Mouse (Mus musculus) left cerebral cortex, postnatal 14 days (tissue): ENCODE results near the gene Ada. TPM values are rescaled to one million over a fixed set of nuclear protein-coding genes. Genes with fewer than 3 reads are reported as not detected.
A peak's percentile ranks its signal among the peaks of the same experiment; 100 is the strongest.

Experiments
- DNase-seq, 2 experiments: peaks; one replicate each; pipeline ENCODE4 v3.0.0; 2021 to 2022; ENCODE audit warnings: low spot score in 2 of 2, mixed read lengths in 1 of 2
- intact Hi-C: fragments of 180-260 bp; cut with DNase I; formaldehyde crosslinking; loops from one replicate; pipeline ENCODE4 v1.15.1; 2025
- long read RNA-seq, 2 experiments: library from polyadenylated mRNA; stranded (forward); transcript quantifications; one replicate each; pipeline ENCODE4 v2.0.0; 2021
- total RNA-seq, 2 experiments: library from RNA; stranded (reverse); gene quantifications; 2 replicates each; pipeline ENCODE4 v1.2.3; 2021

Ada gene
- 1 to 10 TPM in 1 of 2 experiments, under 1 TPM in 1; 0.94 to 2.0 TPM for total RNA-seq
- long read RNA-seq, experiment 1, partial matches to known transcripts: 0 of 2 reads
- long read RNA-seq, experiment 1, other reads (novel, unspliced or antisense): 0 of 2 reads
- long read RNA-seq, experiment 2, partial matches to known transcripts: 1 of 2 reads
- long read RNA-seq, experiment 2, other reads (novel, unspliced or antisense): 0 of 2 reads

- peak in 1 of 2 experiments; percentile 53 for DNase-seq
- intact Hi-C loops: no loop called here
These were observed at the start of gene Ada for GRCm38 (mm10) chr2:163749647-163750611. Ada (minus strand) TSS chr2:163750239.

DNA sequence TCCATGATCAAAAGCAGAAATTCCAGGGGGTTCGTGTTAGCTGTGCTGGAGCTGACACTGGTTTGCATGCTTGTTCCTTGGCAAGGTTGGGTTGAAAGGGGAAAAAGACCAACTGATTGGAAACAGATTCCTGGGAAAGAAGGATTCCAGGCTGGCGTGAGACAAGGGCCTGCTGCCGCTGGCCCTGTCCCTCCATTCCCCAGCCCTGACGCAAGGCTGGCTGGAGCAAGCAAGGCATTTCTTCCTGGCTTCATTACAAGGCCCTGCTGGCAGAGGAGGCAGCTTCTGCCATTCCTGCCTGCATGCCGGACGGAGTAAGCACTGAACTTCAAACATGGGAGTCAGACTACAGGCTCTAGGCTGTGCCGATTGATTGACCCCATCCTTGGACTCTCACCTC lies 48.4 kb upstream of the Ada start:
- intact Hi-C loops: no loop called here
- no peak for DNase-seq

- intact Hi-C loops: loop anchor here (10.0 kb wide), 1 partner anchor 46 kb away; no protein-coding TSS in a partner anchor
- peak; percentile 79 to 81 for DNase-seq
These were observed 38.4 kb upstream of the Ada start for GRCm38 (mm10) chr2:163788484-163788883.

GRCm38 (mm10) chr2:163787709-163788108 lies 37.7 kb upstream of the Ada start:
- intact Hi-C loops: loop anchor here (10.0 kb wide), 1 partner anchor 47 kb away; no protein-coding TSS in a partner anchor
- DNase-seq: peak; percentile 47 to 60

DNA sequence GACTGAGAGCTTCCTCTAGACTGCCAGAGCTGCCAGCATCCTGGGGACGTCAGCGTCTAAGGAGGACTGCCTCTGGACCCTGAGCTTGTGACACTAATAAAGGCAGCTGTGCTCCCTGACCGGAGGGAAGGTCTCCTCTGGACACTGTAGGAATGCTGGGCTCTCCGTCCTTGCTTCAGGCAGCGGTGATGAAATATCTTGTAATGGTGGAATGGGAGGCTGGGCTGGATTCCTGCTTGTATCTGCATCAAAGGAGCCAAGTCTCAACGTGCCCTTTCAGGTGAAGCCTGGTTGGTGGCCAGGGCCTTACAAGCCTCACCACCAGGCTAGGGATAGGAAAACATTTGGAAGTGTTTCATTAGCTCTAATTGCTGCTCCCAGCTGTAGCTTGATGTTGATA lies 37.0 kb upstream of the Ada start:
- no peak for DNase-seq
- intact Hi-C loops: loop anchor here (10.0 kb wide), 1 partner anchor 48 kb away; no protein-coding TSS in a partner anchor

- intact Hi-C loops: loop anchor here (10.0 kb wide), 1 partner anchor 51 kb away; no protein-coding TSS in a partner anchor
- DNase-seq: no peak
These were observed 33.9 kb upstream of the Ada start for GRCm38 (mm10) chr2:163783901-163784300.

DNA sequence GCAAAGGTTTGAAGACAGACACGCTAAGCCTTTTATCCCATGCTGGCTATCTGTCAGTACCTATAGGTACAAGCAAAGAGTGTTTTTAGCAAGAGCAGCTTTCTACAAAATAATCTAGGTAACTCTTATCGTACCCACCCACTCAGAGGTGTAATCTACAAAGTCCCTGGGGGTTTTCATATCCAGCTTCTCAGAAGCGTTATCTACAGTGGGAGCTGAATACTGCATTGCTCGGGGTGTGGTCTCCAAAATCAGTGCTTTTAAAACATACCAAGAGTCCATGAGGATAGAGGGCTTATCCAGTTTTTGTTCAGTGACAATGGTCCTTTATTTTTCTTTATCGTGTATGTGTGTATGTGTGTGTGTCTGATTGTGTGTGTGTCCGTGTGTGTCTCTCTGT lies 33.3 kb upstream of the Ada start:
- DNase-seq: no peak
- intact Hi-C loops: loop anchor here (10.0 kb wide), 1 partner anchor 51 kb away; no protein-coding TSS in a partner anchor

DNA sequence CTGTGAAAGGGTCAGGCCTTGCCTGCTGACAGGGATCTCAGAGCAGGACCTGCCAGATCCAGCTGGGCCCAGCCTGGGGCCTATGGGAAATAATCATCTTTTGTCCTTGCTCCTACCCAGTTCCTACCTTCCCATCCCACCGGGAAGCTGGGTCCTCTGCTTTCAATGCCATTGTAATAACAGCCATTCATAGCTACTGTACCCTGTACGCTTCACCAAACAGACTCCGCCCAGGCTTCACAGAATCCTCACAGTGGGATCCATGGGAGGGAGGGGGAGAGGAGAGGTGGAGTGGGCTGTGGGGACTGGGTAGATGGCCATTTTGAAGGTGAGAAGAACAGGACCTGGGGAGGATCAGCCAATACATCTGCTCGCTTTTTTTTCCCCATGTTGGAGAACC lies 28.9 kb upstream of the Ada start:
- intact Hi-C loops: no loop called here
- DNase-seq: no peak

GRCm38 (mm10) chr2:163777061-163777460 lies 27.0 kb upstream of the Ada start:
- intact Hi-C loops: no loop called here
- no peak for DNase-seq

- no peak for DNase-seq
- intact Hi-C loops: no loop called here
These were observed 26.6 kb upstream of the Ada start for GRCm38 (mm10) chr2:163776661-163777060.

GRCm38 (mm10) chr2:163770731-163771130 lies 20.7 kb upstream of the Ada start:
- no peak for DNase-seq
- intact Hi-C loops: no loop called here

DNA sequence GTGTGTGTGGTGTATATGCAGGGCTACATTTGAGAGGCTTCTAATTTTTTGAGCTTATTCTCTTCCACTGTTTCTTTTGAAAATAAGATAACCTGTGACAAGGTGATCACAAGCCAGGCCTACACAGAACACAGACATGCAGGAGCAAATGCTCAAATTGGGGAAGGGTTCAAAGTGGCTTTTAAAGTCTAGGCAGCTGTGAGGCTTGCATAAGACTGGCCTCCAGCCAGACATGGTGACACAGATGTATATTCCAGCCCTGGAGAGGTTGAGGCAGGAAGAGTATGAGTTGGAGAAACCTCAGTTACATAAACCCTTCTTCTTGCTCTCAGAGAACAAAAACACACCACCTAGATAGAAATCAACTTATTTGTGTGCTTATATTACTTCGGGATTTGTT lies 16.9 kb upstream of the Ada start:
- intact Hi-C loops: no loop called here

DNA sequence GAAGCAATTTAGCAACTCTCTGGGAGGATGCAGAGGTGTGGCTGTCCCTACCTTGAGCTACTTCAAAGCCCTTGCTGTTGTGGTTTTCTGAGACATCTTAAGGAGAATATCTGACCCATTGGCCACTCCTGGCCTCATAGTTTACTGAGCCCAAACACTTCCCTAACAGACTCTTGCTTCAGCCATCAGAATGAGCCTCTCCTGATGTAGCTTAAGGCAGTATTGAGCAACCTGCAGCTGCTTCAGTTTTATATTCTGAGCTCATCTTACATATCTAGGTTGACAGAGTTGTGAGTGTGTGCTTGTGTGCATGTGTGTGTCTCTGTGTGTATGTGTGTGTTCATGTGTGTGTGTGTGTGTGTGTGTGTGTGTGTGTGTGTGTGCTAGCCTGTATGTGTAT lies 16.2 kb upstream of the Ada start:
- intact Hi-C loops: no loop called here
- DNase-seq: no peak

More for the DNA sequence above, 16.9 kb upstream of the Ada start:
- DNase-seq: no peak

- intact Hi-C loops: no loop called here
- DNase-seq: peak in 1 of 2 experiments; percentile 23
These were observed 11.4 kb upstream of the Ada start for GRCm38 (mm10) chr2:163761402-163761801.

DNA sequence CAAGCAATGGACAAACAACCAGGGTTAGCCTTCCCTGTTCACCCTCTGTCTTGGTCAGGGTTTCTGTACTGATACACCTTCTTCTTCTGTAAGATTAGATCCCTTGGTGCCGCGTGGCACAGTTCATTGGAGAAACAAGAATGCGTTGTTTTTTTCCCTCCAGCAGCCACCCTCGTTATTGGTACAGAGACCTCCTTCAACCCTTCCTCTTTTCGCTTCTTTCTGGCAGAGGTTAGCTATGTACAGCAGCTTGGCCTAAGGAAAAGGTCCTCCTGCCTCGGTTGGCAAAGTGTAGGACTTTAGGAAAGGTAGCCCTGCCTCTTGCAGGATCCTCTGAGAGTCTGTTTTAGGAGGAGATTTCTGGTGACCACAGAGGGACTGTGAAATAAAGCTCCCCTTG lies 10.6 kb upstream of the Ada start:
- intact Hi-C loops: no loop called here
- no peak for DNase-seq

GRCm38 (mm10) chr2:163758146-163758545 lies 8.1 kb upstream of the Ada start:
- intact Hi-C loops: no loop called here
- DNase-seq: no peak

- no peak for DNase-seq
- intact Hi-C loops: no loop called here
These were observed 6.7 kb upstream of the Ada start for GRCm38 (mm10) chr2:163756723-163757122.

- no peak for DNase-seq
- intact Hi-C loops: no loop called here
These were observed 4.2 kb upstream of the Ada start for GRCm38 (mm10) chr2:163754228-163754627.

DNA sequence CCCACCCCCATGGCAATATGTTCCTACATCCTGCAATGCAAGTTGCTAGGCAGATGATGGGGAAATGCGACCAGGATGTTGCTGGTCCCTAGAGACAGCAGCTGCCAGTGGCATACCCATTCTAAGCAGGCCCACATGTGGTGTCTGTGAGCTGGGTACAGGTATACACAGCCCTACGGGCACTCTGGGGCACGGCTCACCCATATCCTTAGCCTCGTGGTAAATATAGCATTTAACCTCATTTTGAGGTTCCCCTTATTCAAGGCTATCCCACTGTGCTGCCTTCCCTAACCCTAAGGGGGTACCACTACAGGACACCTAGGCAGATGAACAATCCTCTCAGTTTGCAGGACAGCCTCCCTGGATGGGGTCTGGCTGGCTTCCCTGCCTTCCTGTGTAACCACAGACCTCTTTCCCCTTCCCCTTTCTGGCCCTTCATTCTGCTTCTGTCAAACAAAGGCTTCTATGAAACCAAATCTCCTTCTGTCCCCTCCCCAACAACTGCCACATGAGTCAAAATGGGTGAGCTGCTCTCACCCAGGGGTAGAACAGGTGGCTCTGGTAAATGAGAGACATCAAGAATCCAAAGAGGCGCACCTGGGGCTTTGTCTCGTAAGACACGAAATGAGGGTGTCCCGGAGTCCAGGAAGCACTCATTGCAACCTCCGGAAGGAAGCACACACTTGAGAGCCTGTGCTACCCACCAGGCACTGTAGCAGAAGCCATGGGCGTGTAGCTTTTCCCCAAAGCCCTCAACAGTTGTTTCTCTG lies 5.1 kb downstream of the Ada start:
- no peak for DNase-seq

GRCm38 (mm10) chr2:163743357-163743756 lies 6.7 kb downstream of the Ada start:
- no peak for DNase-seq
- intact Hi-C loops: no loop called here

More for the DNA sequence above, 5.1 kb downstream of the Ada start:
- intact Hi-C loops: no loop called here
